Mouse (Mus musculus) small intestine, adult 2 months (tissue): ENCODE measurements around the gene Keg1.

ENCODE experiments used
- CTCF ChIP-seq: fragments of 200-500 bp; IDR thresholded peaks from 2 replicates; pipeline ENCODE4 v1.5.1; 2012; ENCODE audit warnings: low read depth, mild to moderate bottlenecking, control low read depth, inconsistent platforms, low read length, moderate library complexity, mixed read lengths; ENCODE audit not compliant: insufficient replicate concordance, insufficient read length; ENCODE audit errors: extremely low read depth
- POLR2A ChIP-seq: fragments of 200-500 bp; IDR thresholded peaks from 2 replicates; pipeline ENCODE4 v1.6.1; 2012; ENCODE audit warnings: low read depth, mild to moderate bottlenecking, control low read depth, inconsistent platforms, low read length, moderate library complexity

- TF ChIP-seq POLR2A (no peak), CTCF (no peak)
These were observed 23.6 kb downstream of the Keg1 start for GRCm38 (mm10) chr19:12719189-12719588.
